Mouse (Mus musculus): ENCODE results near the gene Tead1.

- TF ChIP-seq CTCF (IDR thresholded peaks at IDR 0.05; ENCODE audit: extremely low read depth, insufficient read depth, insufficient read length, insufficient replicate concordance) (no peak), POLR2A (IDR thresholded peaks at IDR 0.05; ENCODE audit: low read depth, low read length) (no peak)
Measured at GRCm38 (mm10) chr7:112739174-112739573, 60.1 kb downstream of the Tead1 start.
